Mouse (Mus musculus) heart, adult 10 weeks (tissue): ENCODE measurements around the gene Pax7. TPM values are rescaled to one million over a fixed set of nuclear protein-coding genes. Genes with fewer than 3 reads are reported as not detected.

ENCODE experiments used
- polyA plus RNA-seq: library from polyadenylated mRNA; stranded (reverse); fragments of 350-450 nt; fragmentation: Illumina TruSeq; extraction: RNeasy Lipid Tissue Mini Kit (QIAGEN cat#74804); gene quantifications from one replicate; pipeline ENCODE4 v1.2.3, GENCODE M21; 2014; ENCODE audit warnings: low read depth, low replicate concordance

The Pax7 gene
- polyA plus RNA-seq, result not detected

DNA sequence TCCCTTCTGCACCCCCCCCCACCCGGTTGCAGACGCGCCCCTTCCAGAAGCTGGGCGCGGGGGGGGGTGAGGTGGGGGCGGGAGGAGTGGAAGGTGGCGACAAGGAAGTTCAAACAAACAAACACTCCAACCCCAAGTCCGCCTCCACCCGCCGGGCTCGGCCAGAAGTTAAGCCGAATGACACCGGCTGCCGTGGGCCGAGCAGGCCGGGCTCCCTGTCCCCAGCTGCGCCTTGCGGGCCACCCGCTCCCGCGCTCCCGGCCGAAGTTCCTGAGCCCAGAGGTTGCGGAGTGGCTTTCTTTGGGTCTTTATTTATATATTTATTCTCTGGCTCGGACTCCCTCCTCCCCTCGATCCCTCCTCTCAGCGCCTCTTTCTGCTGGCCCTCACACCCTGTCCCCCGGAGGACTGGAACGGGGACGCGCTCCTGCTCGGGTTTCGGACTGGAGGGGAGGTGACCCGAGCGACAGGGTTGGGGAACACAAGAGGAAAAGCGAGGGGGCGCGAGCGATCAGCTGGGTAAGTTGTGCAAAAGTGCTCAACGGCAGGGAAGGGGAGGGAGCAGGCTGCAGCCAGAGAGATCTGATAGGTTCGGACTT lies at the start of gene Pax7:
TSS of gene Pax7 (minus strand) at position 493 of the 599 bp plus-strand sequence.

Other genes starting within 250 kb of the Pax7 start
- not detected for gene Gm21969, start 230.3 kb downstream of the Pax7 start, polyA plus RNA-seq
- gene Aldh4a1, start 210.7 kb downstream of the Pax7 start, polyA plus RNA-seq, result 100 TPM
- not detected for gene Tas1r2, start 180.0 kb downstream of the Pax7 start, polyA plus RNA-seq
- gene Klhdc7a, start 134.5 kb upstream of the Pax7 start, polyA plus RNA-seq, result 2.5 TPM